Mouse (Mus musculus) gastrocnemius, postnatal 10 days (tissue): ENCODE results near the gene Sh2d7. TPM values are rescaled to one million over a fixed set of nuclear protein-coding genes. Genes with fewer than 3 reads are reported as not detected.
"Not testable (repeated sequence)": the region's sequence is repeated elsewhere in the genome, so short reads cannot be mapped to it uniquely, and the experiment has no call there.

Experiments used
- DNase-seq: peaks from one replicate; pipeline ENCODE4 v3.0.0; 2021; ENCODE audit warnings: mixed read lengths
- total RNA-seq, 2 experiments: library from RNA; stranded (reverse); gene quantifications; 2 replicates each; pipeline ENCODE4 v1.2.3; 2021

Gene Sh2d7
- total RNA-seq, 2 experiments from 2014 or later: not detected

GRCm38 (mm10) chr9:54544212-54544953 is 5.6 kb downstream of the Sh2d7 start:
- DNase-seq: no peak

- no peak for DNase-seq
Measured at GRCm38 (mm10) chr9:54544954-54545315, 6.2 kb downstream of the Sh2d7 start.

GRCm38 (mm10) chr9:54547536-54547935 is 8.8 kb downstream of the Sh2d7 start:
- peak; percentile 67 for DNase-seq

- no peak for DNase-seq
Measured at GRCm38 (mm10) chr9:54549433-54549832, 10.6 kb downstream of the Sh2d7 start.

GRCm38 (mm10) chr9:54552409-54552808 is 13.6 kb downstream of the Sh2d7 start:
- no peak for DNase-seq

- no peak for DNase-seq
Measured at GRCm38 (mm10) chr9:54555044-54555443, 16.3 kb downstream of the Sh2d7 start.

- DNase-seq: peak; percentile 22
Measured at GRCm38 (mm10) chr9:54558731-54559130, 19.9 kb downstream of the Sh2d7 start.

GRCm38 (mm10) chr9:54559771-54560471 is 21.1 kb downstream of the Sh2d7 start, which contains the start of gene Cib2:
TSS of gene Cib2 (minus strand) at chr9:54560218.
- DNase-seq: peak; percentile 74

- DNase-seq: no peak
Measured at GRCm38 (mm10) chr9:54560831-54561601, 22.2 kb downstream of the Sh2d7 start.

- no peak for DNase-seq
Measured at GRCm38 (mm10) chr9:54566958-54567357, 28.2 kb downstream of the Sh2d7 start.

GRCm38 (mm10) chr9:54568732-54569131 is 29.9 kb downstream of the Sh2d7 start:
- DNase-seq: no peak

GRCm38 (mm10) chr9:54571130-54571839 is 32.5 kb downstream of the Sh2d7 start:
- DNase-seq: no peak

GRCm38 (mm10) chr9:54583712-54584111 is 44.9 kb downstream of the Sh2d7 start:
- no peak for DNase-seq

GRCm38 (mm10) chr9:54584127-54584526 is 45.3 kb downstream of the Sh2d7 start:
- DNase-seq: not testable (repeated sequence)

- no peak for DNase-seq
Measured at GRCm38 (mm10) chr9:54585839-54586198, 47.0 kb downstream of the Sh2d7 start.

GRCm38 (mm10) chr9:54586199-54587061 is 47.6 kb downstream of the Sh2d7 start, which contains the start of gene Idh3a:
TSS of gene Idh3a (plus strand) at chr9:54586334.
- peak; percentile 99 for DNase-seq

GRCm38 (mm10) chr9:54587863-54588262 is 49.1 kb downstream of the Sh2d7 start:
- no peak for DNase-seq

- not testable (repeated sequence) for DNase-seq
Measured at GRCm38 (mm10) chr9:54593652-54594051, 54.9 kb downstream of the Sh2d7 start.
